In genomic region chr8:72310849-72311506, GRCm38 (mm10) we compare ENCODE assay signal across 8 mouse cellular contexts. TPM values are rescaled to one million over a fixed set of nuclear protein-coding genes. Genes with fewer than 3 reads are reported as not detected.
A peak's percentile ranks its signal among the peaks of the same experiment; 100 is the strongest.
DNase-seq lines count a peak whose midpoint lies in the region; ATAC-seq and TF ChIP-seq lines count a peak whose summit lies in the region.

No protein-coding gene starts in this region.

- H3K79me2 ChIP-seq in liver, adult 2 months (ENCODE audit: control insufficient read depth, insufficient read depth, low read length), result no peaks in the 10 kb centered on the region

- H3K36me3 ChIP-seq in liver, adult 2 months (ENCODE audit: control insufficient read depth, insufficient read depth, low read length), result no peaks in the 10 kb centered on the region
- no peaks in the 10 kb centered on the region for H3K36me3 ChIP-seq in liver, embryonic 11.5 days (ENCODE audit: control insufficient read depth, insufficient read depth, low read length)
- no peaks in the 10 kb centered on the region for H3K36me3 ChIP-seq in intestine, embryonic 15.5 days

- WGBS in liver, adult 2 months, result 37% methylated on average over 8 of the region's 8 CpGs
- 72% methylated on average over 8 of the region's 8 CpGs for WGBS in liver, embryonic 11.5 days
- WGBS in intestine, embryonic 15.5 days, result 52% methylated on average over 8 of the region's 8 CpGs

- DNase-seq in liver, adult 2 months (ENCODE audit: extremely low read depth, low read depth, low spot score), result peak; percentile 51
- no peak for DNase-seq in liver, embryonic 11.5 days (ENCODE audit: low spot score)
- DNase-seq in adrenal gland, adult 8-10 months, result peak; percentile 92
- DNase-seq in frontal cortex, postnatal 10 days (ENCODE audit: low spot score in 2 of 2), result peak; percentile 45 to 61
- peak; percentile 36 to 84 for DNase-seq in left cerebral cortex, adult 8-10 months (ENCODE audit: low spot score in 2 of 2)
- DNase-seq in retina, postnatal 7 days (ENCODE audit: low read depth, low spot score), result peak; percentile 43

- H3K9me3 ChIP-seq in liver, embryonic 11.5 days (ENCODE audit: control insufficient read depth, low read length), result no peaks in the 10 kb centered on the region
- H3K9me3 ChIP-seq in intestine, embryonic 15.5 days, result no peaks in the 10 kb centered on the region

- H3K9ac ChIP-seq in liver, adult 2 months (ENCODE audit: low read depth, low read length), result no peak overlapping the region
- H3K9ac ChIP-seq in liver, embryonic 11.5 days (ENCODE audit: low read depth, low read length), result no peak overlapping the region
- no peak overlapping the region for H3K9ac ChIP-seq in intestine, embryonic 15.5 days

- no peaks in the 10 kb centered on the region for H3K27me3 ChIP-seq in liver, adult 2 months (ENCODE audit: control insufficient read depth, insufficient read depth, low read length)
- H3K27me3 ChIP-seq in liver, embryonic 11.5 days (replicated peaks; ENCODE audit: control insufficient read depth, insufficient read depth, low read length), result no peaks in the 10 kb centered on the region
- no peaks in the 10 kb centered on the region for H3K27me3 ChIP-seq in intestine, embryonic 15.5 days (replicated peaks)

- TF ChIP-seq CTCF in liver, adult 2 months (IDR thresholded peaks at IDR 0.05; ENCODE audit: low read depth, low read length), result no peak

- no peak overlapping the region for H3K4me3 ChIP-seq in liver, adult 2 months (ENCODE audit: insufficient read depth, low read depth, low read length)
- no peak overlapping the region for H3K4me3 ChIP-seq in liver, embryonic 11.5 days (ENCODE audit: low read depth, low read length)
- H3K4me3 ChIP-seq in intestine, embryonic 15.5 days (replicated peaks), result no peak overlapping the region

- H3K4me2 ChIP-seq in liver, embryonic 11.5 days, result no peak overlapping the region
- no peak overlapping the region for H3K4me2 ChIP-seq in intestine, embryonic 15.5 days (replicated peaks)

- no peak overlapping the region for H3K27ac ChIP-seq in liver, adult 2 months (replicated peaks; ENCODE audit: insufficient read depth, low read depth, low read length)
- H3K27ac ChIP-seq in liver, embryonic 11.5 days (ENCODE audit: low read depth, low read length), result no peak overlapping the region
- no peak overlapping the region for H3K27ac ChIP-seq in intestine, embryonic 15.5 days

- no peak for ATAC-seq in liver, embryonic 11.5 days (replicated peaks; ENCODE audit: low FRiP score)
- ATAC-seq in intestine, embryonic 15.5 days, result peak; percentile 80
- no peak for ATAC-seq in erythroblast, adult 5-6 weeks (replicated peaks; ENCODE audit: low FRiP score, poor library complexity, severe bottlenecking)

- TF ChIP-seq POLR2A in liver, adult 2 months (IDR thresholded peaks at IDR 0.05; ENCODE audit: extremely low read depth, insufficient read depth, low read length), result no peak

- no peaks in the 10 kb centered on the region for H3K4me1 ChIP-seq in liver, adult 2 months (ENCODE audit: control insufficient read depth, insufficient read depth, low read length)
- H3K4me1 ChIP-seq in liver, embryonic 11.5 days (replicated peaks; ENCODE audit: control insufficient read depth, insufficient read depth, low read length), result peaks cover 10% of the 10 kb centered on the region; the same call in 1 of the 2 replicates
- H3K4me1 ChIP-seq in intestine, embryonic 15.5 days (replicated peaks), result no peaks in the 10 kb centered on the region; the same call in 1 of the 2 replicates

RNA-seq across cellular contexts. Expression of gene Gm10282, which starts 5.9 kb away (rescaled TPM):
- 0.54 and 1.0 TPM in 2 replicates for total RNA-seq in liver, adult 2 months (2014; rRNA removed)
- polyA plus RNA-seq in liver, adult 2 months (2012; rRNA removed), result 0.37 and 0.42 TPM in 2 replicates
- polyA plus RNA-seq in liver, embryonic 11.5 days (2014; fragmentation: Nextera tagmentation; extraction: Ambion mirVana), result 20.8 TPM in 2 replicates
- 1 to 10 TPM; 4.5 to 9.5 (median 7.9) TPM for total RNA-seq in adrenal gland, adult 8-10 months (2022)
- polyA plus RNA-seq in intestine, embryonic 15.5 days (2015; fragmentation: Nextera tagmentation; extraction: Ambion mirVana), result 21.5 and 24.3 TPM in 2 replicates
- 1 to 10 TPM; 5.1 to 8.2 (median 6.0) TPM for total RNA-seq in left cerebral cortex, adult 8-10 months (2022)
- total RNA-seq in erythroblast, adult 5-6 weeks (2015; ENCODE audit: low replicate concordance), result 22.9 and 31.8 TPM in 2 replicates
- 14.9 and 39.9 TPM in 2 replicates for total RNA-seq in erythroblast, adult 5-6 weeks (2017; ENCODE audit: low replicate concordance)

RNA-seq across cellular contexts. Expression of gene Klf2, which starts 7.9 kb away (rescaled TPM):
- 2.7 and 2.8 TPM in 2 replicates for total RNA-seq in liver, adult 2 months (2014; rRNA removed)
- 4.4 and 6.0 TPM in 2 replicates for polyA plus RNA-seq in liver, adult 2 months (2012; rRNA removed)
- 5.3 and 5.5 TPM in 2 replicates for polyA plus RNA-seq in liver, embryonic 11.5 days (2014; fragmentation: Nextera tagmentation; extraction: Ambion mirVana)
- total RNA-seq in adrenal gland, adult 8-10 months (2022), result 10 to 100 TPM; 30.7 to 44.2 (median 36.5) TPM
- polyA plus RNA-seq in intestine, embryonic 15.5 days (2015; fragmentation: Nextera tagmentation; extraction: Ambion mirVana), result 6.6 and 7.2 TPM in 2 replicates
- 10 to 100 TPM; 10.9 to 16.5 (median 13.2) TPM for total RNA-seq in left cerebral cortex, adult 8-10 months (2022)
- total RNA-seq in erythroblast, adult 5-6 weeks (2015; ENCODE audit: low replicate concordance), result 8.1 and 11.7 TPM in 2 replicates
- 3.4 and 4.6 TPM in 2 replicates for total RNA-seq in erythroblast, adult 5-6 weeks (2017; ENCODE audit: low replicate concordance)
